Mouse (Mus musculus) spleen, adult 2 months (tissue): ENCODE measurements around the gene Esf1. TPM values are rescaled to one million over a fixed set of nuclear protein-coding genes. Genes with fewer than 3 reads are reported as not detected.

ENCODE experiments used
- DNase-seq, 2 experiments: peaks; one replicate each; pipeline versions ENCODE4 v3.0.0 to v3.0.0-alpha.2; 2012 to 2021; ENCODE audit warnings: low spot score in 2 of 2, low read depth in 1 of 2
- H3K27ac ChIP-seq: fragments of 200-500 bp; 2 replicates; pipeline ENCODE4 v1.5.1; 2012; ENCODE audit warnings: low read length, inconsistent platforms; ENCODE audit not compliant: insufficient read depth
- H3K27me3 ChIP-seq: fragments of 200-500 bp; 2 replicates; pipeline ENCODE4 v1.6.1; 2012; ENCODE audit warnings: mild to moderate bottlenecking, moderate library complexity, low read length, inconsistent platforms; ENCODE audit not compliant: control insufficient read depth, insufficient read depth
- H3K36me3 ChIP-seq: fragments of 200-500 bp; 2 replicates; pipeline ENCODE4 v1.6.1; 2012; ENCODE audit warnings: mild to moderate bottlenecking, low read length, inconsistent platforms; ENCODE audit not compliant: control insufficient read depth, insufficient read depth
- H3K4me1 ChIP-seq: fragments of 200-500 bp; 2 replicates; pipeline ENCODE4 v1.6.1; 2011; ENCODE audit warnings: inconsistent platforms; ENCODE audit not compliant: control insufficient read depth, insufficient read depth, insufficient read length
- H3K4me3 ChIP-seq: fragments of 200-500 bp; 2 replicates; pipeline ENCODE4 v1.5.1; 2011; ENCODE audit warnings: mild to moderate bottlenecking, inconsistent platforms; ENCODE audit not compliant: insufficient read depth, insufficient read length; ENCODE audit errors: extremely low read depth
- CTCF ChIP-seq: fragments of 200-500 bp; IDR thresholded peaks from 2 replicates; pipeline ENCODE4 v1.5.1; 2011; ENCODE audit warnings: mild to moderate bottlenecking, inconsistent platforms; ENCODE audit not compliant: insufficient read depth, insufficient read length, insufficient replicate concordance; ENCODE audit errors: extremely low read depth
- POLR2A ChIP-seq: fragments of 200-500 bp; IDR thresholded peaks from 2 replicates; pipeline ENCODE4 v1.6.1; 2011; ENCODE audit warnings: low read depth, low read length, inconsistent platforms
- WGBS: fragments of 180-500 bp; shearing (Covaris S2); methylation state at CpG from one replicate; pipeline ENCODE4 v1.1.7; 2018; 5-methylcytosine and 5-hydroxymethylcytosine counted together
- polyA plus RNA-seq: library from polyadenylated mRNA; depleted of rRNA; stranded (reverse); fragments of >200 nt; gene quantifications from 2 replicates; pipeline ENCODE4 v1.2.3, GENCODE M21; 2012

The Esf1 gene
- polyA plus RNA-seq, 1 experiment: 0.54 TPM

GRCm38 (mm10) chr2:140108945-140109344 lies 61.4 kb downstream of the Esf1 start:
- Histone ChIP-seq H3K27me3 (no peaks in the 10 kb centered on the region), H3K27ac (no peak overlapping the region), H3K36me3 (no peaks in the 10 kb centered on the region), H3K4me3 (no peak overlapping the region), H3K4me1 (no peaks in the 10 kb centered on the region)
- no peak for DNase-seq
- WGBS: 50% methylated on average over 1 of the region's 1 CpGs
- TF ChIP-seq CTCF (no peak), POLR2A (no peak)

GRCm38 (mm10) chr2:140107641-140108040 lies 62.7 kb downstream of the Esf1 start:
- no peak for DNase-seq
- TF ChIP-seq POLR2A (no peak), CTCF (no peak)
- WGBS: 88% methylated on average over 4 of the region's 4 CpGs

GRCm38 (mm10) chr2:140104951-140105350 lies 65.4 kb downstream of the Esf1 start:
- DNase-seq: no peak
- H3K36me3 ChIP-seq: no peaks in the 10 kb centered on the region
- H3K27me3 ChIP-seq: no peaks in the 10 kb centered on the region
- no peaks in the 10 kb centered on the region for H3K4me1 ChIP-seq
- WGBS: 59% methylated on average over 3 of the region's 3 CpGs
- H3K4me3 ChIP-seq: no peak overlapping the region
- H3K27ac ChIP-seq: no peak overlapping the region
- TF ChIP-seq POLR2A (no peak), CTCF (no peak)

More at GRCm38 (mm10) chr2:140107641-140108040, 62.7 kb downstream of the Esf1 start:
- no peak overlapping the region for H3K27ac ChIP-seq
- no peaks in the 10 kb centered on the region for H3K36me3 ChIP-seq
- H3K4me1 ChIP-seq: no peaks in the 10 kb centered on the region
- H3K4me3 ChIP-seq: no peak overlapping the region
- no peaks in the 10 kb centered on the region for H3K27me3 ChIP-seq

GRCm38 (mm10) chr2:140100551-140101474 lies 69.6 kb downstream of the Esf1 start:
- no peak for DNase-seq
- no peak overlapping the region for H3K27ac ChIP-seq
- no peaks in the 10 kb centered on the region for H3K36me3 ChIP-seq
- no peaks in the 10 kb centered on the region for H3K27me3 ChIP-seq
- no peak for TF ChIP-seq CTCF
- no peak for TF ChIP-seq POLR2A
- H3K4me1 ChIP-seq: no peaks in the 10 kb centered on the region
- no peak overlapping the region for H3K4me3 ChIP-seq
- WGBS: 84% methylated on average over 3 of the region's 3 CpGs

- H3K36me3 ChIP-seq: no peaks in the 10 kb centered on the region
- no peak for DNase-seq
- H3K27me3 ChIP-seq: no peaks in the 10 kb centered on the region
- TF ChIP-seq CTCF: no peak
- no peak for TF ChIP-seq POLR2A
- no peaks in the 10 kb centered on the region for H3K4me1 ChIP-seq
- no peak overlapping the region for H3K27ac ChIP-seq
- no peak overlapping the region for H3K4me3 ChIP-seq
- WGBS: 93% methylated on average over 3 of the region's 3 CpGs
These were observed 70.4 kb downstream of the Esf1 start for GRCm38 (mm10) chr2:140099971-140100370.

- Histone ChIP-seq H3K36me3 (no peaks in the 10 kb centered on the region), H3K27ac (no peak overlapping the region), H3K27me3 (no peaks in the 10 kb centered on the region), H3K4me1 (no peaks in the 10 kb centered on the region), H3K4me3 (no peak overlapping the region)
- no peak for DNase-seq
- WGBS: 86% methylated on average over 3 of the region's 3 CpGs
- no peak for TF ChIP-seq POLR2A
- TF ChIP-seq CTCF: no peak
These were observed 73.2 kb downstream of the Esf1 start for GRCm38 (mm10) chr2:140097131-140097591.

- Histone ChIP-seq H3K4me3 (no peak overlapping the region), H3K27me3 (no peaks in the 10 kb centered on the region), H3K36me3 (no peaks in the 10 kb centered on the region), H3K27ac (no peak overlapping the region), H3K4me1 (no peaks in the 10 kb centered on the region)
- 82% methylated on average over 5 of the region's 5 CpGs for WGBS
- TF ChIP-seq CTCF: no peak
- TF ChIP-seq POLR2A: no peak
- DNase-seq: no peak
These were observed 74.3 kb downstream of the Esf1 start for GRCm38 (mm10) chr2:140096034-140096433.
